Mouse (Mus musculus) natural killer cell, adult 2 months (primary cell): ENCODE data around the gene Poldip3.
A peak's percentile ranks its signal among the peaks of the same experiment; 100 is the strongest.

Experiments
- DNase-seq, 2 experiments: peaks; one replicate each; pipeline ENCODE4 v3.0.0; 2022; ENCODE audit warnings: low spot score in 2 of 2

Gene Poldip3

GRCm38 (mm10) chr15:83149196-83150072 lies at the start of gene Poldip3:
Gene Poldip3 (minus strand): TSS chr15:83149384.
- DNase-seq = peak; percentile 98 to 99

DNA sequence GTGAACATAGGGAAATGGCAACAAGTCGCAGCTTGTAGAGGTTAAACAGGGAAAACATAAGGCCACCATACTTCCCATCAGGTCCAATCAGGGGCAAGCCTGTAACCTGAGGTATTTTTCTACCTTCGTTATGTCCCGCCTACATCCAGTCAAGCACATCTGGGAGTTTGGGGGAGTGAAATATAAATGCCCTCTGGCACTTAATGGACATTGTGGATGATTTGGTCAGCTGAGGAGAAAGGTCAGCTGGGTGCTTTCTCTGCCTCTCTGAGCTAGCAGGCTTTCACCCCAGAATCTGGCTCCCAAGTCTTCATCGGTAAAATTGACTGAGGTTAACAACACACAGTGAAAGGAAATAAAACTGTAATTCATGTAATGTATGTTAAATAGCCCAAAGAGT lies 44.2 kb upstream of the Poldip3 start:
- DNase-seq = no peak

- DNase-seq = no peak
These were observed 33.2 kb upstream of the Poldip3 start for GRCm38 (mm10) chr15:83182351-83182750.

GRCm38 (mm10) chr15:83181800-83182330 lies 32.7 kb upstream of the Poldip3 start:
- DNase-seq = no peak

GRCm38 (mm10) chr15:83180004-83180403 lies 30.8 kb upstream of the Poldip3 start:
- DNase-seq = no peak

DNA sequence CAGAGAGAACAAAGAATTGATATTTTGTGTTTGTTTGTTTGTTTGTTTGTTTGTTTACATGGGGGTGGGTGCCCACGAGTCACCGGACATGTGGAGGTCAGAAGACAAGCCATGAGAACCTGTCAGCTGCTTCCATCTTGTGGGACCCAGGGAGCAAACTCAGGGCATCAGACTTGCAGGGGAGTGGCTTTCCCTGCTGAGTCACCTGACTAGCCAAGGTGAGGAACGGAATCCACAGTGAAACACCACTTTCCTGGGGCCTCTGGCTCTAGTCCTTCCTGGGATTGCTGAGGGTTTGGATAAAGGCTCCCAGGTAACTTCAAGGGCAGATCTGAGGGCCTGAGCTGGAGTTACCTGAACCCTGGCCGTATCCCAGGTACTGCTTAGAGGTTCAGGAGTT lies 27.5 kb upstream of the Poldip3 start:
- no peak for DNase-seq

DNA sequence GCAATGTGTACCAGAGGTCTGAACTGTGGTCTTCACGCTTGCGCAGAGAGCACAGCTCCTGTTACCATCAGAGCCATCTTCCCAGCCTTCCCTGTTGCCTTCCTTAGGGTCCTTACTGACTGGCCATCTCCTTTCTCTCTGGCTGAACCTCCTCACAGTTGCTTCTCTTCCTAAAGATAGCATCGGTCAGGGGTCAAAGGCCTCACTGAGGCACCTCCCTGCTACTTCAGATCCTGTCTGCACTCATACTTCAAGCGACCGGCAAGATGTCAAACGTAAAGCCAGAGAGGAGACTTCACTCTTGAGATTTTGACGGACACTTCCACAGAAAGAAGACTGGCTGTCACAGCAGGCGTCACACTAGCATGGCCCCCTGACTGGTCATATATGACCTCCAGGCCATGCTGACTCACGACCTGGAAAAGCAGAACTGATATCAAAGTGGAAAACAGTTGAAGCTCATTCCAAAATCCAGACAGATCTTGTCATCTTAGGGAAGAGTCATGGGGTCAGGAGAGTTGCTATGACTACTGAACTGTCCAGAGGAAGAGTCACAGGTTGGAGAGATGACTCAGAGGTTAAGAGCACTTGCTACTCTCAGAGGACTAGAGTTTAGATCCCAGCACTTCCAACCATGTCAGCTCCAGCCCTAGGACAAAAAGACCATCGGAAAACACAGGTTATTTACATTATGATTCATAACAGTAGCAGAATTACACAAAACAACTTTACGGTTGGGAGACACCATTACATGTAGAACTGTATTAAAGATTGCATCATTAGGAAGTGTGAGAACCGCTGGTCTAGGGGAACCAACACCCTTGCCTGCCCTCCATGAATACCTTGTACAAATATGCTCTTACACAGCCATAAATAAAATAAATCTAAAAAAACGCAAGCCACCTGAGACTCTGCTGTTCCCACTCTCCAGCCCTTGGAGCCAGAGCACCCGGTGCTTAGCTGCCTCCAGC lies 25.0 kb upstream of the Poldip3 start:
- no peak for DNase-seq

- peak in 1 of 2 experiments; percentile 22 for DNase-seq
These were observed 23.6 kb upstream of the Poldip3 start, which contains the start of gene Cyb5r3 for GRCm38 (mm10) chr15:83172492-83173429. Gene Cyb5r3 (minus strand): TSS chr15:83172592.

- DNase-seq = peak; percentile 96 to 97
These were observed 22.7 kb upstream of the Poldip3 start for GRCm38 (mm10) chr15:83171712-83172481.

DNA sequence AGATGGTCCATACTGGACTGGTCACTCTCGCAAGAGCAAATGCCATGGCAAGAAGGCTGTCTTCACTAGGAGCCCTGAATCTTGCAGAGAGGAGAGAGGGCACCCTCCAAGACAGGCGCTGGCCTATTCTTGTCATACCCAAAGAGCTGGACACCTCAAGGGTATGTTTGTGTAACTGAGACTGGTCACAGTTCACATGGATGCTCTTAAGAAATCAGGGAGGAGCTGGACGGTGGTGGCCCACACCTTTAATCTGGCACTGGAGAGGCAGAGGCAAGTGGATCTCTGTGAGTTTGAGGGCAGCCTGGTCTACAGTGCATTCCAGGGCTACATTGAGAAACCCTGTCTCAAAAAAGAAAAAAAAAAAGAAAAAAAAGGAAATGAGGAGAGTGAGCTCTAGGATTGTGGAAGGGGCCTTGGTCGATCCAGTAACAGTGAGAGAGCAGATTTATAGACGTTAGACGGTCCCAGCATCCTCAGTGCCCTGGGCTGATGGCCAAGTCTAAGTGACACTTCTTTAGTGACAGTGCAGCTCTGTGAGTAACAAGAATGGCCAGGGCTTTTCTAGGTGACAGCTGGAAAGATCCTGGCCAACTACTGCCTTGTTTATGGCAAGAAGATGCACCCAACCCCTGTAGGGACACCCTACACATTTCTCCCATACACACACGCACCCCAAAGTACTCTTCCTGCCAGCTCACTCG lies 21.9 kb upstream of the Poldip3 start:
- DNase-seq = no peak

GRCm38 (mm10) chr15:83169772-83170722 lies 20.9 kb upstream of the Poldip3 start:
- no peak for DNase-seq

DNA sequence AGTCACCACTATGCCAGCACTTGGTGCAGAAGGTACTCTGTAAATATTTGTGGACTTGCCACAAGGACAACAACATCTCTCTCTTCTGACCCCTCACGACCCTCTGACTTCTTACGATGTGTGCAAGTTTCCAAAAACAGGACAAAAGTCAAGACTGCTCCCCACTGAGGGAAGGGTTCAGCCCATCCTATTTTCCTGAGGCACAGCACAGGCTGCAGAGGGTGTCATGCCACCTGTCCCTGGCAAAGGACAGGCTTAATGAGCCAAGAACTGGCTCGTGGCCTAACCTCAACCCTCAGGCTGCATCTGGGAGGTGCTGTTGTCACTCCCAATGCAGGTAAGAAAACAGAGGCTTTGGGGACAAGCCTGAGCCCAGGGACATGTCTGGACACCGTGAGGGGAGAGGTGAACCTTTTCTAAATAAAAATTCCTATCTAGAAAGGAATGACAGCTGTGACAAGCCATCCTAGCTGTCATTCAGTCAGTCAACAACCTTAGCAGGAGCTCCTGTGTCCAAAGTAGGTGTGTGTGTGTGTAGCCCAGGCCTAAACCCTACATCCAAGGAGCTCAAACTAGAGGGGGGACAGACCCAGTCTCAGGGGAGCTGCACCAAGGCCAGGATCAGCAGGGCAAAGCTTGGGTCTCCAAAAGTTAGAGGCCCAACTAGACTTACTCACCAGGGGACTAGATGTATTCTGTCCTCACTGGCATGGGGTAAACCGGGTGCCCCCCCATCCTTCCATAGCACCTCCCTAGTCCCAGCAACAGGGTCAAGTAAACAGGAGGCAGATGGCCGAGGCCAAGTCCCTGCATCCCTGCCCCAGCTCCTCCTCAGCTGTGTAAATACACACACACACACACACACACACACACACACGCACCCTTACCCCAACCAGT lies 19.9 kb upstream of the Poldip3 start:
- no peak for DNase-seq

DNA sequence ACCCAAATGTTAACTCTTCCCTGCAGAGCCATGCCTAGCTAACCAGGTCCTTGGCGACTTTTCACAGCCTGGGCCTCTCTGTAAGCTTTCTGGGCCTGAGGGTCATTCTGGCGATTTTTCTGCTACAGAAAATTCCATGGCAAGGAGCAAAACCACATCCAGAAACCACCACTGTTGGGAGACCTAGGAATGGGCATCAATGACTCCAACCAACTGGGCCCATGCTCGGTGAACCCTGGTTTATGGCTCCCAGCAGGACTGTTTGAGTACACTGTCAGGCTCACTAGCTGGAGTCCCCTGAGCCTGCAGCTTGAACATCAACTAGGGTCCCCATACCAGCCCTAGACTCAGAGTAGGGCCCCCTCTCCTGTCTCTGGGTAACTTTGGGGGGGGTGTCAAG lies 19.1 kb upstream of the Poldip3 start:
- DNase-seq = no peak

DNA sequence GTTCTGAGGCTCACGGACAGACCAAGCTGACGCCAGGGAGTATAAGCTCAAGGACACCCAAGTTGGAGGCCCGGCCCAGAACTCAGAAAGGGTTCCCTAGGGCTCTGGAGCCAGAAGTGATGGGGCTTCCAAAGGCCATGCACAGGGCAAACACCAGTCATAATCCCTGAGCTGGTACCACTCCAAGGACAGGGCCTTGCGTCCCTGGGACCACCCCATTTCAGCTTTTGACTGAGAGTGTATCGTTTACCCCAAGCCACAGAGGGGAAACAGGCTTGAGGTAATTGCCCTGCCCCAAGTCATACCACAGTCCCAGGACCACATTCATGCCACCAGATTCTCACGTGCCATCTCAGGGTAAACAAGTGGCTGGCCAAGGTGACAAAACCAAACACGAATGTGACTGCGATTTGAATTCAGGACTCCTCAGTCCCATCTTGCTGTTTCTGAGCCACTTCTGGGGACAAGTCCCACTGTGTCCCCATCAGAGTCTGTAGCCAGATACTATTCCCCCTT lies 18.4 kb upstream of the Poldip3 start:
- no peak for DNase-seq

DNA sequence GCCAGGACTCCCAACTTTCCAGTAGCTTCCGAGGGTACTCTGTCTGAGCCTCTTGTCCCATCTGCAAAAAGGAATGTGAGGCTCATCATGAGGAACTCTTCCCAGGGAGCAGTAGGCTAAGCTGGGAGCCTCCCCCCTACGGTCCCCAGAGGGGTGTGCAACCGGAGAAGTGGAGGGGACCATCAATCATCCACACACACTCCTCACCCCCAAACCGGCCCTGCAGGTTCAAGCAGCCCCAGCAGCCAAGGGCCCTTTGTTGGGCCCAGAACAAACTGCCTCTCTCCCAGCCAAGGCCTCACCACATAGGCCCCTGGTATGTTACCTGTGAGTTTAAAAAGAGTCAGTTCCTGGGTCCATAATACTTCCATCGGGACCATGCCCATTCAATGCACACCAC lies 17.9 kb upstream of the Poldip3 start:
- DNase-seq = no peak

DNA sequence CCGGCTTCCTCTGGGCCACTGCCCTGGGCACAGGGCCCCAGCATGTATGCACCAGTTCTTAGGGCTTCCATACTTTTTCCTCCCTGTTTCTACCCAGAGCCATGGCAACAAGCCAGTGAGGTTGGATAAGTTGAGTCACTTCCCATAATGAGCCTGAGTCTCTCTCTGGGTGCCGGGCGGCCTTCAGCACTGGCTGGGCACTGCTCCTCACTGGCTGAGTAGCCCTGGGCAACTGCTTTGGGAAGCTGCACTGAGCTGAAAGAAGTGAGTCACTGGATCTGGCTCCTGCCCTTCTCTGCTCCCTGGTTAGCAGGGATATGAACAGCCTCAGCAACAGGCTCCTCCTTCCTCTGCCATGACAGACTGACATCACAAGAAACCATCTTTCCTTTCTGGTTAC lies 17.5 kb upstream of the Poldip3 start:
- DNase-seq = no peak
